Mouse (Mus musculus) T-helper 17 cell (primary cell): ENCODE measurements around the gene Impg1.
"Not testable (repeated sequence)": the region's sequence is repeated elsewhere in the genome, so short reads cannot be mapped to it uniquely, and the experiment has no call there.

Source experiments
- in situ Hi-C, 2 experiments: fragments of 300-600 bp; cut with MboI, MseI; formaldehyde crosslinking; loops; 1 replicate in 1 of 2; 2 replicates in 1 of 2; pipeline ENCODE4 v1.15.1; 2025; ENCODE audit warnings: high pct_unique_total_duplicates in 2 of 2

Impg1 gene

DNA sequence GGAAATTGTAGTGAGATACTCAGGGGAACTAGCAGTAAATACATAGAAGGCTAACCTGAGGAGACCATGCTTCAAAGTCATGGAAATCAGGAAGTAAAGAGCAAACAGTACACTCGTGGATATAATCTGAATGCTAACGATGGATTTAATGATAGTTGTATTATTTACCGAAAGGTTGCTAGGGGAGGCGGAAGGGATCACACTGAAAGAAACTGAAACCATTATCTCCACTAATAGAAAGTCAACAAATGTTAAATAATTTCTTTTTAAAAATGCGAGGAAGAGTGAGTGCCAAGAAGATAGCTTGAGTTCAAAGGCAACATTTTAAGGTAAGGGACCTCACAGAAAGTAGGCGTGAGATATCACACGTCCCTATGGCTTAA is 114.0 kb downstream of the Impg1 start:
- in situ Hi-C loops = no loop called here

DNA sequence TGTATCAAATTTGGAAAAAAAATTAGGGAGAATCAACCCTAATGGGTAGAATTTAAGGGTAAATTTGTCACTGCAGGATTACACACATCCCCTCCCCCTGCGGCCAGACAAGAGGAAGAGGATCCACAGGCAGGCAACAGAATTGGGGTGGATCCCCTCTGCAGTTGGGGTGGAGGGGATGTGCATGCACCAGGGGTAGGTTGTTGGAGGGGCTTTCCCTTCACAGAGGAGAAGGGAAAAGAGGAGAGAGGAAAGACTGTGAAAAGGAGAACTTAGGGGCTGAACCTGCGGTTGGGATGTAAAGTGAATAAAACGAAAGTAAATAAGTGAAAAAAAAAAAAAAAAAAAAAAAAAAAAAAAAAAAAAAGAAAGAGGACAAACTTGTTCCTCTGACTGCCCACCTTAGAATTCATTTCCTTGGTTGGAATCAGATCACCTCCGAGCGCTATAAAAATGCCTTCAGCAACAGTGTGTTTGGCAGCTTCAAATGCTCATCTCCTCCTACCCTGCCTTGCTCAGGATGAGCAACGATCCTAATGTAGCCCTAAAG is 120.8 kb downstream of the Impg1 start:
- in situ Hi-C loops = no loop called here

DNA sequence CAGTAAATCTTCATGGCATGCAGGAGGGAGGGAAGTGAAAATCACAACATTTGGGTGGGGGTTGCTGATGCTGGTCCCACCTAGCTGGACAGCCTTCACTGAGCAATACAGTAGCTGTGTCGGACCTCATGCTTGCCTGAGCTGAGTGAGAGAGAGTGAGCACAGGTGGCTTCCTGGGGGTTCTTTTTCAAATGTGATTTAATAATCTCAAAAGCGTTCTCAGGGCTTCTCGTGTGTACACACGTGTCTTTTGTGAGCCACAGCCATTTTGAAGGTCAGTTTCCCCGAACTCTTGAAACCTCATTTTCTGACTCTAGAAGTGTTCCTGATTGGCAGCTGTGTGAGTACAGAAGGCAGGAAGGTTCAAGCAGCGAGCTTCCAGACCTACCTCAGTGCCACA is 122.8 kb downstream of the Impg1 start:
- in situ Hi-C loops = no loop called here

DNA sequence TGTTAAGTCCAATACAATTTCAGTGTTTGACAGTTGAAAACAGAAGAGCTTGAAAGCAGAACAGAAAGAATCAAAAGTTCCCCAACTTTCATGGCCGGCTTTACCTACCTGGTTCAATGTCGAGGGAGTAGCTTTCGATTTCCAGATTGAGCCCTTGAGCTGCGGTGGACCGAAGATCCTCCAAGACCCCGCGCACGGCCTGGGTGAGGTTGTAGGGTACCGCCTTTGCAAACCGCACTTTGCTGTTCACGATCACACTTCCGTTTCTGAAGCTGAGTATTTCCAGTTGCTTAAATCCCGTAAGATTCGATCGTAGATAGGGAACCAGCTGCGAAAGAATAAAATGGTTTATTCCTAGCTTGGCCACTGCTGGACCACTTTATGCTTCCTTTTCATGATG is 123.5 kb downstream of the Impg1 start:
- in situ Hi-C loops = no loop called here

DNA sequence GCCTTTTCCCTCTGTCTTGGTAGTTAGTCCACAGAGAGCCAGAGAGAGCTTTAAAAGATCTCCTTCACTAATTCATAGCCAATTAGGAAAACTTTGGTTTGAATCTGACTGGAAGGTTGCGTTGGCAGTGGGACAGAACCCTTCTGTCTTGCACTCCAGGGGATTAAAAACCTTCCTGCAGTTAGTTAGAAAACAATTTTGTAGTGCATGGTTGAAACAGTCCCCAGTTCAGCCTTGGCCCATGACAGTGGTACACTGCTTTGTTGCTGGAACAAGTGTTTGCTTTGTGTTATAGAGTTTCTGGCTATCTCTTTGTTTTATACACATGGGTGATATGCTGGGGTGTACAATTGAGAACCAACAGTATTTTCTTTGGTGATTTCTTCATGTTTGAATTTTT is 124.4 kb downstream of the Impg1 start:
- in situ Hi-C loops = no loop called here

DNA sequence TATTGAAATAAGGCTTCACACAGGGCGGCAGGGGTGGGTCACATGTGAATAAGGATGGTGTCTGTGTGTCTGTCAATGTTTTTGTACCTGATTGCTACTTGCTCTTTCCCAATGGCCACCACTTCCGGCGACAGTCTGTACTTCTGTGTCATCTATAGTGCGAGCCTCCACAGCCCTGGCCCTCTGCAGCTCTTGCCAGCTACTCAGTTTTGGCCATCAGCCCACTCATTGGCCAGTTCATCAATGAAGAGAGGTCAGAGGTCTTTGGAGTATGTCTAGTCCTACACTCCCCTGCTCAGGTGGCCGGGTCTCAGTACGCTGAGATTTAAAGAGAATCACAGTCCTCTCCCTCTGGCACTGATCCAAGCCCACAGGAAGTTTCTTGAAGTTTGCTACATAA is 127.3 kb downstream of the Impg1 start:
- in situ Hi-C loops = no loop called here

DNA sequence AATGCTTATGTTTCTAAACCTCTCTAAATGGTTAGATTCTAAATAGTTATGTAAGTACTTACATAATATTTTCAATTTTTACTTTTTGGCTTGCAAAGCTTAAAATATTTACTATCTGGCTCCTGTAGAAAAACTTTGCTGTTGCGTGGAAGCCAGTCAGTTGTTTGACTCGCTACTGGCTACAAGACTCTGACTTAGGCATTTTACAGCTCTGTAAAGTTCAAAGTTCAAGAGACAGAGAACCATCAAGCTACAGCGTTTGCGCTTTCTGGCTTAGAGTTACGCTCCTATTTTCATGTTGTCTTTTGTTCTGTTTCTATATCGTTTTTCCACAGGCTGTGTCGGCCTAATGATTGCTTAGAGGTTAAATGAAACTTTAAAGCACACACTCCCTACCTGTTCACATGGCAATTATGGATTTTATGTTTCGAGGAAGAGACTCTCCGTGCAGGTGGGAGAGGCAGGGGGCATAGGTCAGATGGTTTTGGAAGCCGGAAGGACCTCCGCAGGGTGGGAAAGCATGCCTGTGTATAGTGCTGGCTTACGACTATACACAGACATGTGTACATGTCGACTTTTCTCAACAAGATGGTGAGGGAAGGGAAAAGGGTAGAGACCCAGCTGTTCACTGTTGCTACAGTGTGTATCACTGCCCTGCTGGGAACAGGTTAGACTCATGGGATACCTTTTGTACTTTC is 129.5 kb downstream of the Impg1 start:
- in situ Hi-C loops = no loop called here

DNA sequence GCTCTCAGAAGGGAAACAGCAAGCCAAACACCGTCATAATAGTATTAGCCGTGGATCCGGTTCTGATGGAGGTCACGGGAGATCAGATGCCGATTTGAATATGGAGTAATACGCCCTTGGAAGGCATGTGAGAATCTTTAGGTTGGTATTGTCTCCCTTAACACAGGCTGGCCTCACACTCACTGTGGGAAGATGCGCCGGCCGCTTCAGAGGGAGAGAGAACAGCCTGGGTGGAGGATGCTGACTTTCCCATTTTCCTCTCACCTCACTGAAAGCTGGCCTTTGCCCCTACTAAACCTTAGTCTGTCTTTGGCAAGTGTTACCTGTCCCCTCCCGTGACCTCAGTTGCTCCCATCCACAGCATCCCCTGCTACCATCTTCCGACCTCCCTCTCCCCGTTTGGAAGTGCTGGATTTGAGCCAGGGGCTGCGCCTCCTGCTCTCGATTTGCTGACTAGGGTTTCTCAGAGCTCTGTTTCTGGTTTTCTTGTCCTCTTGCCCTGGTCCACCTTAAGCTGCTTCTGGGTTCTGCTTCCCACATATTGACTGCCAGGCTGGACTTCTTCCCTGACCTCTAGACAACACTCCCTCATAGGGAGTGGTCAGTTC is 131.2 kb downstream of the Impg1 start:
- in situ Hi-C loops = no loop called here

DNA sequence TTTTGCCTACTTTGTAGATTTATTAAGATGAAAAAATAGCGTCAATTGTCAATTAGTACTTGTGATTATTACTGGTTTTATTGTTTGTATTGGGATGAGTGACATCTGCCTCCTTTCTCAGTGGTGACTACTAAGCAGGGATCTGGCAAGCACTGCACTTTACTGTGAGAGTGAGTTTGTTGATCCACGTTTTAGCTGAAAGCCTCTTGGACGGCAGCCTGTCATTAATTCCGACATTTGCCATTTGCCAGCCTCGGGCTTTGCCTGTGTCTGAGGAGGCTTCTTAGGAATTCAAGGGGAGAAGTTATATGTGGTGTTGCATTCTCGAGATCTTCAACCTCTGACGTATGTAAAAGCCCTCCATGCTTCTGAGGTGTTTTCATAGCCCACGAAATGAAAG is 131.8 kb downstream of the Impg1 start:
- in situ Hi-C loops = no loop called here

DNA sequence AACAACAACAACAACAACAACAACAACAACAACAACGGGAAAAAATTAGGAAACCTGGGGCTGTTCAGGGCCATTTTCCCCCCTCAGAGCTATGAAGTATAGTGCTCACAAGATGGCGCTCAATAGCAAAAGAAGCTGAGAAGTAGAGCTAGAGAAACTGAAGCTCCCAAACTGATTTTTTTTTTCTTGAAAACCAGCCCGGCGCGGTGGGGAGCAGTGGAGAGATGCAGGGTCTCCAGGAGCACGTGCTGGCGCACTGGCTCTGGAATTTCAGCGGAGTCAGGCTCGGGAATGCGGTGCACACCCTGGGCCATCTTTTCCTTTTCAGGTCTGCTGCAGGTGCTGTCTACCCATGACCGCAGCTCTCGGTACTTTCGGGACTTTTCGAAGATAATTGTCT is 133.1 kb downstream of the Impg1 start:
- in situ Hi-C loops = no loop called here

DNA sequence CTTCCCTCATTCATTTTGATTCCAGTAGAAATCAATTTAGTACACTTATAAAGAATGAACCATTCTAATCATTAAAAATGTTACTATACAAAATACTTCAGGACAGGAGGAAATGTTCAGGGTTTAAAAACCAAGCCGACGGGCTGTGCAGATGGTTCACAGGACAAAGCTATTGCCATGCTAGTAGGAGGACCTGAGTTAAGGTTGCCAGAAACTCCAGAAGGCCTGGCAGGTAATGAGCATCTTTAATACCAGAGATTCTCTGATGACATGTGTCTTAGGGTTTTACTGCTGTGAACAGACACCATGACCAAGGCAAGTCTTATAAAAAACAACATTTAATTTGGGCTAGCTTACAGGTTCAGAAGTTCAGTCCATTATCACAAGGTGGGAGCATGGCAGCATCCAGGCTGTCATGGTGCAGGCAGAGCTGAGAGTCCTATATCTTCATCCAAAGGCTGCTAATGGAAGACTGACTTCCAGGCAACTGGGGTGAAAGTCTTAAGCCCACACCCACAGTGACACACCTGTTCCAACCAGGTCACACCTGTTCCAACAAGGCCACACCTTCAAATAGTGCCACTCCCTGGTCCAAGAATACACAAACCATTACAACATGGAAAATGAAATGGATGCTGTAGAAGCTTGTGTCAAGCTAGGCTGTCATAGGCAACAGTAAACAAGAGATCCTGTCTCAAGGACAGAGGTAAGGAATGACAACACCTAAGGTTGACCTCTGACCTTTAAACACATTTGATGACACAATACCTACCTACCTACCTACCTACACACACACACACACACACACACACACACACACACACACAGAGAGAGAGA is 144.0 kb downstream of the Impg1 start:
- in situ Hi-C loops = not testable (repeated sequence)

DNA sequence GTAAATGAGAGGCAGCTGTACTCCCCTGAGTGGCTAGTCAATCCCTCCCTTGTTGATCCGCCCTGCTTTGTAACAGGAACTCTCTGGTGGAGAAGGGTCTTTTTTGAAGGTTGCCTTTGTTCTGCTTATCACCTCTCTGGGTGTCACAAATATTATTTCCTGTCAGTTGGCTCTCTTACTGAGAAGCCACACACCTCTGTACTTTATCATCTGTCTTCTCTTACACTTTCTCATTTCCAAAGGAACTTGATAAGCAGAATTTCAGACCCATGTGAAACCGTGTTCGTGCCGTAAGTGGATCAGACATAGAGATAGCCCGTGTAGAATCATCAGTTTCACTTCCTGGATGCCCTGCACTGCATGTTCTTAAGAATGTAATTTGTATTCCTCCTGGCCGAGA is 147.3 kb downstream of the Impg1 start:
- in situ Hi-C loops = no loop called here

DNA sequence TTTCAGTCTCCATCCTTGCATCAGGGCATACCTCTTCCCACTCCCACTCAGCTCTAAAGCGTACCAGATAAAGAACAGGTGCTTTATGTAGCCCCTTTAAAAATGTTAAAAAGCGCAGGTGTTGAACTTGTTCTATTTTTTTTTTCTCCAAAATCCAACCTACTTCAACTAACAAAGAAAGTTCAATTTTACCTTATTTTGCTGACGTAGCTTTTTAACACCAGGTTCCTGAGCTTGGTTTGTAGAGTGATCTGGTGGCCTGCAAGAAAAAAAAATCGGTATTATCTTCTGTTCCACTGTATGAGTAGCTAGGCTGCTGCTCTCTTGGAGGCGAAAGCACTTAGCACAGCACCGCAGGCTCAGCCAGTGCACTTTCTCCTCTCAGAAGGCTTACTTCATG is 149.4 kb downstream of the Impg1 start:
- in situ Hi-C loops = no loop called here

DNA sequence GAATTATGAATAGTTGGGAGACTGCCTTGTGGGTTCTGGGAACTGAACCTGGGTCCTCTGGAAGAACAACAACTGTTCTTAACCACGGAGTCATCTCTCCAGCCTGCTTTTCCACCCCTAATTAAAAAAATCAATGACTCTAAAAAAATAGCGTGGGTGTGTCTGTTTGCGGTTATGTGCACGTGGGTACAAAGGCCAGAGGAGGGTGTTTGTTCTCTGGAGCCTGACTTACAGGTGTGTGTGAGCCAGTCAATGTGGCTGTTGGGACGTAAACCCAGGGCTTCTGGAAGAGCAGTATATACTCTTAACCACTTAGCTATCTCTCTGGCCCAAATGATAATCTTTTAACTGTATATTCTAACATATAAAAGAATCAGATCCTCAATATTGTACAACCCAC is 151.7 kb downstream of the Impg1 start:
- in situ Hi-C loops = loop anchor here in 1 of 2 experiments (5.0 kb wide), 1 partner anchor 46 kb away; no protein-coding TSS in a partner anchor

DNA sequence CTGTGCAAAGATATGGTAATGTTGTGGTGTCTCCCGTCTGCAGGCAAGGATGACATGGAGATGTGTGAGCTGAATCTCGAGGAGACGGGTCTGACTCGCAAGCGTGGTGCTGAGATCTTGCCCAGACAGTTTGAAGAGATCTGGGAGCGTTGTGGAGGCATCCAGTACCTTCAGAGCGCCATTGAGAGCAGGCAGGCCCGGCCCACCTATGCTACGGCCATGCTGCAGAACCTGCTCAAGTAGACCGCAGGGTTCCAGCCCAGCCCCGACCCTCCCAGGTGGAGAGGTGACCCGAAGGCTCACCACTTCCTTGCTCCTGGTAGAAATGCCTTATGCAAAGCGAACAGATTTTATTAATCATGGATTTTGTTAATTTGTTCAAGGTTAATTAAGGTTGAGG is 157.7 kb downstream of the Impg1 start:
- in situ Hi-C loops = no loop called here

DNA sequence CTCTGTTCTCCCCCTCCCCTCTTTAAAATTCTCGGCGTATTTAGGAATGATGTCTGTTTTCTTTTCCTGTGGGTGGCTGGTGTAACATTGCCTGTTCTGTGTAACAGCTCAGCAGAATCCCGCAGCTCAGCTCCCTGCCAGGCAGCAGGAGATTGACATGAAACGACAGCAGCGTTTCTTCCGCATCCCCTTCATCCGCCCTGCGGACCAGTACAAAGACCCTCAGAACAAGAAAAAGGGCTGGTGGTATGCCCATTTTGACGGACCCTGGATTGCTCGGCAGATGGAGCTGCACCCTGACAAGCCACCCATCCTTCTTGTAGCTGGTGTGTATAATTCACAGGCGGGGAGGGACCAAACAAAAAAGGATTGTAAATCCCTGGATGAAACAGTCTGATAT is 158.4 kb downstream of the Impg1 start:
- in situ Hi-C loops = no loop called here

DNA sequence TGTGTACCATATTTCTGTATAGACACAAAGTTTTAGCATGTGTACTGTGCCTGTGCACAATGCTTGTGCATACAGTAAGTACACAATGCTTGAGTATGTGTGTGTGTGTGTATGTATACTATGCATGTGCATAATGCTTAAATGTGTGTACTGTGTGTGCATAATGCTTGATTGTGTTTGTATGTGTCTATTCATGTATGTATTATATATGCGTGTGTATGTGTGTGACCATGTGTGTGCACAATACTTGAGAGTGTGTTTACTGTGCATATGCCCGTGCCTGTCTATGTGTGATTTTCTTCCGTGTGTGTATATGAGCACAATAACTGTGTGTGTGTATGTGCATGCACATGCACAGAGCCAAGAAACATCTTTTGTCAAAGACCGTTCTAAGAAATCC is 158.9 kb downstream of the Impg1 start:
- in situ Hi-C loops = no loop called here

DNA sequence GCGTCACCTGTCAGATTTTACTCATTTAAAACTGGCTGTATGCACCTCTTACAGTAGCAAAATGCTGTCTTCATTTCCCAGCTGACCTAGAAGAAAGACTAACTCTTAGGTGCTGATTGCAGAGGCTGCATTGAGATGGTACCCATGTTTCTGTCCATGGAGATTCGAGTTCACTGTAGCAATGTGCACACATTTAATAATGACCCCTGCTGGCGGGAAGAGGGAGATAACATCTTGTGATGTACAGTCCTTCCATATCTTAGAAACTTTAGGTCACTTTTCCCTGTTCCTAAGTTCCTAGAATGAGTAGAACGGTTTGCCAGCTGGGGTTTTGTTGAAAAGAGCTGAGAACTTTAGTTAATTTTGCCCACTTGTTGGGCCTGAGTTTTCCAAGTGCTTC is 161.8 kb downstream of the Impg1 start:
- in situ Hi-C loops = no loop called here

DNA sequence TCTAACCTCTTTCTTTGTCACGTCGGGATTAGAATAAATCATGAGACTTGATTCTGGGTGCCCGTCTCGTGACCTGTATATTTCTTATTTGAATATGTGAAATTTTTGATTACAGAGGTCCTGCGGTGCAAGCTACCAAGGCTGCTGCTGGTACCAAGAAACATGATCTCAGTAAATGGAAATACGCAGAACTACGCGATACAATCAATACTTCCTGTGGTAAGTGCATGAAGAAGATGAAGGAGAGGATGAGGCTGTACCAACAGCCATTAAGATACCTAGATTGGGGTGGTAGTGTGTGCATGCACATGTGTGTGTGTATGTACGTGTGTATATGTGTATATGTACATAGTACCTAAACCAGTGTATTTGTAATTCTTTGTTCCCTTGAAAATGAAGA is 166.2 kb downstream of the Impg1 start:
- in situ Hi-C loops = loop anchor here in 1 of 2 experiments (10.0 kb wide), 1 partner anchor 1336 kb away; the partner anchor contains the start of gene Htr1b

DNA sequence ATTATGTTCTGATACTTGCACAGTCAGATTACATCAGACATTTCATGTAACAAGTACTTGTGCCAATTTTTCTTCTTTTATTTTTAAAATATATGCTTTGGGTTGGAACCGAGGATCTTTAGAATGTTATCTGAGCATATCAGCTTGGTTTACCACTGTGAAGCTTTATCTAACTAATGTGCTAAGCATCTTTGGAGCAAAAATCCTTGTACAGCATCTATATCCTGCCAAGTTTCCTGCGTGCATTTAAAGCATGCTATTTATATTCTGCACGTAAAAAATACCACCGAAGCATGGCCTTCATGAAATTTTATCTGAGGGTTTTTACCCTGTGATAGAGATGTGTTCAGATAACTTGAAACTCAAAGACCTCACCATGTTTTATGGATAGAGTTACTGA is 169.2 kb downstream of the Impg1 start:
- in situ Hi-C loops = loop anchor here in 1 of 2 experiments (10.0 kb wide), 1 partner anchor 1339 kb away; the partner anchor contains the start of gene Htr1b

DNA sequence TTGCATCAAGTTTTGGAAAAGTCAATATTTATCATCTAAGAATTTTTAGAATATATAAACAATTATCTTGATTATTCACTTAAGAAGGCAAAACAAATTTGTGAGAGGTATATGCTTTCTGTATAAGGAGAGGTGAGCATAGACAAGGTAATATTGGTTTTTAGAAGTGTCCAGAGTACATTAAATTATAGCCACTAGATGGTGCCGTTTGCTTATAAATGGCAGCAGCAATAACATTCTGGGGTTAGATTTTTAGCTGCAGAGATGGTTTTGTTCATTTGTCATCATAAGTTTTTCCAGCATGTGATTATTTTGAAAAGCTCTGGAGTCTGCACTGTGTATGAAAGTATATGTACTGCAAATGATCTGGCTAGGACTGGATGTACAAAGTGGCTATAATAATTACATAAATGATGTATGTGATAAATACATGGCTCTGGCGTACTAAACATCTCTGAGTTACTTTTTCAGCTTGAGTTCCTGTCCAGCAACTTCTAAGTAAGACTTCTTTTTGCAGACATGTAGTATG is 172.2 kb downstream of the Impg1 start:
- in situ Hi-C loops = loop anchor here (5.0 to 10.0 kb wide), 2 partner anchors 1334 to 1342 kb away; partner anchors contain the start of gene Htr1b (in 1 of the 2)

DNA sequence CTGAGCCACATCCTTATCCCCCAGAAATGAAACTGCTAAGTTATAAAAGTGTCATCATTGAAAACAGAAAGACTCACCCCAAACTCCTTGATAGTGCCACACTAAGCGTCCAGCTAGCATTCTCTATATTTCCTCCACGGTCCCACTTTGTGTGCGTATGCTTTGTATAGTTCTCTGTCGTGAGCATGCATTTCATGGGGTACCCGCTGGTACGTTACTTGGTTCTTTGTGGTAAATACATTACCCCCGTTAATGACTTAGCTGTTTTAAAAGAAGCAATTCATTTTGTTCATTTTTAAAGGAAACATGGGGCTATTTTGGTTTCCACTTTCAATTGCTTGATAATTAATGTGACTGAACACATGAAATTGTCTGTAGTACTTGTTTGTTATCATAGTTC is 178.4 kb downstream of the Impg1 start:
- in situ Hi-C loops = no loop called here
